Mouse (Mus musculus) leukemia stem cell, adult 10-12 weeks (primary cell): ENCODE data around the gene Ahrr. TPM values are rescaled to one million over a fixed set of nuclear protein-coding genes. Genes with fewer than 3 reads are reported as not detected.

Experiments
- polyA plus RNA-seq: library from polyadenylated mRNA; stranded (reverse); fragments of >175 nt; gene quantifications from 2 replicates; pipeline ENCODE4 v1.2.3, GENCODE M21; 2012; ENCODE audit warnings: low replicate concordance

The Ahrr gene
- not detected in 2 replicates for polyA plus RNA-seq

DNA sequence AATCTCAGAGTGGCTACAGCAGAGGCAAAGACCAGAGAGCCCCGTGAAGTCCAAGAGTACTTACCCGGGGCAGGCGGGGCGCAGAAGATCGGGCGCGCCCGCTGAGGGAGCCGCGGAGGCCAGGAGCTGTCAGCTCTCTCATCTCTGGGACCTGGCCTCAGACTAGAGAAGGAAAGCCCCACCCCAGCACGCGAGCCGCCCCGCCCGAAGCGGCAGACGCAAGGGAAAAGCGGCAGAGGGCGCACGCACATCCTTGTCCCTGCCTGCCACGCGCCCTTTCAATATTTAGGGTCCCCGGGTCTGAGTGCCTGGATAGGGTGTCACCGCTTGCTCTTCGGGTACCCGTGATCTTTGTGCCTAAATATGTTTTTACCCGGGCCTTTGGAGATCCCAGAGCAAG, at the start of gene Ahrr:
Ahrr (minus strand) TSS at position 165 of the 400 bp plus-strand sequence.

DNA sequence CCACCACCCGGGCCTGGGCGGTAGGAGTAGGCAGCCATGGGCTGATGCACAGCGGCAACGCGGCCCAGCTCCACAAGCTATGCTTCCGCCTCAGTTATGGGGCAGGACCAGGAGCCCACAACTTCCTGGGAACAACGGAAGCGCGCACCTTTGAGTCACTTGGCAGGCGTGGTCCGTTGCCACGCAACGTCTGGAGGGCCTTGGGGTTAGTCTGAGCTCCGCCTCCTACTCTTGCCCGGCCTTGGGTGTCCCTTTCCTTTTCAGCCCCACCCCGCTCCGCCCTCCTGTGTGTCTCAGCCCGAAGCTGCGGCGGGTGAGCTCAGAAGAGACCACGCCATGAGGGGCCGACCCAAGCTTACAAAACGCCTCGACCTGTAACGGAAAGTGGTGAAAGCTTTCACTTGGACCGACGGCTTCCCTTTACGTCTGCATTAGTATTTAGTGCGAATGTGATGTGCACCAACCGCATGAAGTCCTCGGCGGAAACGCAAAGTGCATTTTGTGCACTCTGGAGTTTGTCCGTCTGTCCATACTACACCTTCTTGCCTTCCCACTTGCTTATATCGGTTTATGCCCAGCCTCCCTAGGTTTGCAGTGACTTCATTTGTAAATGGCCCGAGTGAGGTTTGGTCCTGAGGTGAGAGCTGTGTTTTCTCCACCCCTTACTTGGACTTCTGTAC, 25.2 kb upstream of the Ahrr start, which contains the start of gene Pdcd6:
Pdcd6 (minus strand) TSS at position 411 of the 680 bp plus-strand sequence.

DNA sequence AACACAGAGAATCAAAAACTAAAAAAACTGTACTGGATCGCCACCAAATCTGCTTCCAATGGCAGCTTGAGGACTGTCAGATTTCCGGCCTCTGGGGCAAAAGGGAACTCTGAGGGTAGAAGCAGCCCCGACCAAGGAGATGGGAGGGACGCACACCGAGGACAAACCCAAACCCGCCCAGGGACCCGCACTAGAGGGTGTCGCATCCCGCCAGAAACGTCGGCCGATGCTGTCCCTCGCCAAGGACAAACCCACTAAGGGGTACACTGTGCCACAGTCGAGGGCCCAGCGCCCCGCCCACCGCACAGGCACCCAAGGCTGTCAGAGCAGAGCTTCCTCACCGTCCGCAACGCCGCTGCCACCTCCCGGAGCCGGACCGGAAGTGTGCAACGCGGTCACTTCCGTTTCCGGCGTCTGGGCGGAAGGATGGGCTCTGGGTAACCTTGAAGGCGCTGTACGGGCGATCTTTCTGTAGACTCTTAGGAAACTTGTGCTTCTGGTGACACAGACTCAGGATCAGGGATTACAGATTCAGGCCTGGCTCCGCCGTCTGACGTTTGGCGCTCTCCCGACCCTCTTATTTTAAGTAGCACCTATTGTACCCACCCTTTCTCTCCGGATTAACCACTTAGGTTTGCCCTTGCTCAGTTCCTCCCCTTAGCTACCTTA, 83.7 kb downstream of the Ahrr start, which contains the start of gene Exoc3:
Exoc3 (minus strand) TSS at position 416 of the 669 bp plus-strand sequence.

Other genes starting within 250 kb of the Ahrr start
- gene Cep72, start 230.0 kb downstream of the Ahrr start, polyA plus RNA-seq = 0.21 and 4.7 TPM in 2 replicates
- 0.16 TPM in 1 of 2 replicates, not detected in the other for gene Slc9a3, start 170.9 kb downstream of the Ahrr start, polyA plus RNA-seq
- 2.5 and 20.3 TPM in 2 replicates for gene Exoc3, start 83.6 kb downstream of the Ahrr start, polyA plus RNA-seq
- gene Pdcd6, start 25.2 kb upstream of the Ahrr start, polyA plus RNA-seq = 25.7 and 26.3 TPM in 2 replicates
- gene Sdha, start 57.9 kb upstream of the Ahrr start, polyA plus RNA-seq = 13.1 and 15.0 TPM in 2 replicates
- gene Ccdc127, start 58.0 kb upstream of the Ahrr start, polyA plus RNA-seq = 0.34 and 0.46 TPM in 2 replicates
- gene Lrrc14b, start 71.7 kb upstream of the Ahrr start, polyA plus RNA-seq = not detected in 2 replicates
- not detected in 2 replicates for gene Zfp72, start 98.5 kb upstream of the Ahrr start, polyA plus RNA-seq
- 13.1 and 18.0 TPM in 2 replicates for gene Ftl1-ps1, start 107.4 kb upstream of the Ahrr start, polyA plus RNA-seq
- 0.51 TPM in 1 of 2 replicates, not detected in the other for gene Zfp825, start 201.7 kb upstream of the Ahrr start, polyA plus RNA-seq